Mouse (Mus musculus): Measurements from ENCODE around the gene Prss57. TPM values are rescaled to one million over a fixed set of nuclear protein-coding genes. Genes with fewer than 3 reads are reported as not detected.
A peak's percentile ranks its signal among the peaks of the same experiment; 100 is the strongest.
"Not testable (repeated sequence)": the region's sequence is repeated elsewhere in the genome, so short reads cannot be mapped to it uniquely, and the experiment has no call there.

The Prss57 gene
- polyA plus RNA-seq, 1 experiment from 2014 or later = 0.49 TPM

DNA sequence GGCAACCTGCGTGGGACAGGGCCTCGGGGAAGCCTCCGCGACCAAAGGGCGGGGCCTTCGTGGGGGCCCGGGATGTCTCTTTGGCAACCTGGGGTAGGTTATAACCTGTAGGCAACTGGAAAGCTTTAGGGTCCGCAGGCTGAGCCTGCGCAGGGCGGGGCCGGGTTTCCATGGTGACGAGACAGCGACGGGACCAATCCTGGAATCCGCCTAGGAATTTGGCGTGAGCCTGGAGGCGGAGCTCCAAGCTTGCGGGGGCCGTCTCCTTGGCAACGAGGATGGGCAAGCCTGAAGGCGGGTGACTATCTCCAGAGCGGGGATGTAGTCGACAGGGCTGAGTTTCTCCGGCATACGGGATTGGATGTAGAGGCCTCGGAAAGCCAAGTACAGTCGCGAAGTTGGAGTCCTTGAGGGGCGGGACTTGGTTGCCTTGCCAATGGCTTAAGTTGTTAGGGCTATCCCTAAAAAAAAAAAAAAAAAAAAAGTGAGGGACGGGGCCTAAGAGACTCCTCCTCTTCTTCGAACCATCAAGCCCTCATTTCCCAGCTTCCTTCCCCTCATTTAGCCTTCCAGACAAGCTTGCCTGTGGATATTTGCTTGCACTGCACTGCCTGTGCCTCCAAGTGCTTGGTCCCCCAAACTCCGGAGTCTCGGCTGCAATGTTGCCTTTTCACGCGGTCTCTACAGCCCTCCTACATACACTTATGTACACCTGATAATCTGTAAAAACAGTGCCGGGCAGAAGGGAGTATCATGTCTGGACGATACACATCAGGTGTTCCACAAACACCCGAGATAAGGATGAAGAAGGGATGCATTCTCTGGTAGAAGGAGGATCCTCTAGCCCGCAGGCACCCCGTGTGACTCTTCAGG is 23.2 kb downstream of the Prss57 start:
- ATAC-seq (replicated peaks; ENCODE audit: insufficient number of reproducible peaks, insufficient read depth, low FRiP score, low read depth) = peak; percentile 72
- 10% methylated on average over 40 of the region's 40 CpGs for WGBS
- Histone ChIP-seq H3K4me2 (peak overlapping the region; percentile 66), H3K36me3 (no peaks in the 10 kb centered on the region), H3K4me3 (peak overlapping the region; percentile 86), H3K4me1 (replicated peaks) (peaks cover 48% of the 10 kb centered on the region), H3K9ac (peak overlapping the region; percentile 39), H3K27ac (peak overlapping the region; percentile 91), H3K27me3 (no peaks in the 10 kb centered on the region), H3K9me3 (replicated peaks) (no peaks in the 10 kb centered on the region)

DNA sequence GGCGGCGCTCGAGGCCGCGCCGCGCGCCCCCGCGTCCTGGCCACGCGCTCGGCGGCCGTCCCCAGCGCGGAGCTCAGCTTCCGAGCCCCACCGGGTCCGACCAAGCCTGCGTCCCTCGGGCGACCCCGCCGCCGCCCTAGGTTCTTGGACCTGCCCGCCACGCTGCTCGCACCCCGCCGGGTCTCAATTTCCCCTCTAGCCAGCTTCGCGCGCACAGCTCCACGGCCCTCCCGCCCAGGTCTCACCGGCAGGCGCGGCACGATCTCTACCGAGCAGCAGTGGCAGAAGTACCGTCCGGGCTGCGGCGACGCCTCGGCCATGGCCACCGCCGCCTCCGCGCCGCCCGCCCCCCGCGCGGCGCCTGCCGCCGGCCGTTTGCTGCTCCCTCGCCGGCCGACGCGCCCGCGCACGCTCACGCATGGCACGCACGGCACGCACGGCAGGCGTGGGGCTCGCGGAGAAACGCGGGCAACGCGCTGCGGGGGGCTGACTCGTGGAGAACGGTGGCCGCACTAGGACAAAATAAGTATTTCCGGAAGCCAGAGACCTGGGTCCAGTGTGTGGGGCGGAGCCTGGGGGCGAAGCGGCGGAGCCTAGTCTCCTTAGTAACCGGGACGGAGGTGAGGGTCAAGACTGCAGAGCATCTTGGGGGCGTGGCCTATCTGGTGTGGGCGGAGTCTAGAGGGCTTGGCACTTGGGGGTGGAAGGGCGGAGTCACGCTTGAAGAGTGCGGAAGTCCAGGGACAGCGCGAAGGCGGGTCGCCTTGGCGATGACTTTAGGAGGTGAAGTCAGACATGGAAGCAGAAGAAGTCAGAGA is 24.0 kb downstream of the Prss57 start, which contains the start of gene Rnf126:
Rnf126 (minus strand) TSS at position 445 of the 818 bp plus-strand sequence.
- Histone ChIP-seq H3K27me3 (no peaks in the 10 kb centered on the region), H3K9ac (peak within 1 kb of the TSS; percentile 93), H3K4me1 (replicated peaks) (peaks cover 48% of the 10 kb centered on the region), H3K4me3 (peak within 1 kb of the TSS; percentile 86), H3K4me2 (peak within 1 kb of the TSS; percentile 66), H3K9me3 (replicated peaks) (no peaks in the 10 kb centered on the region), H3K27ac (peak within 1 kb of the TSS; percentile 91), H3K36me3 (peaks cover 5% of the 10 kb centered on the region)
- under 1% methylated on average over 98 of the region's 101 CpGs for WGBS
- peak; percentile 91 for ATAC-seq (replicated peaks; ENCODE audit: insufficient number of reproducible peaks, insufficient read depth, low FRiP score, low read depth)

- H3K4me2 ChIP-seq = peak overlapping the region; percentile 66
- H3K4me3 ChIP-seq = peak overlapping the region; percentile 86
- H3K36me3 ChIP-seq = peaks cover 11% of the 10 kb centered on the region
- H3K9ac ChIP-seq = peak overlapping the region; percentile 93
- WGBS = 5% methylated on average over 16 of the region's 16 CpGs
- H3K27ac ChIP-seq = peak overlapping the region; percentile 91
- ATAC-seq (replicated peaks; ENCODE audit: insufficient number of reproducible peaks, insufficient read depth, low FRiP score, low read depth) = no peak
- no peaks in the 10 kb centered on the region for H3K27me3 ChIP-seq
- H3K4me1 ChIP-seq (replicated peaks) = peaks cover 48% of the 10 kb centered on the region
- H3K9me3 ChIP-seq (replicated peaks) = no peaks in the 10 kb centered on the region
These were observed 24.7 kb downstream of the Prss57 start for GRCm38 (mm10) chr10:79766001-79766507.

- H3K27me3 ChIP-seq = no peaks in the 10 kb centered on the region
- no peaks in the 10 kb centered on the region for H3K9me3 ChIP-seq (replicated peaks)
- H3K4me1 ChIP-seq (replicated peaks) = peaks cover 48% of the 10 kb centered on the region
- peak overlapping the region; percentile 86 for H3K4me3 ChIP-seq
- peak overlapping the region; percentile 93 for H3K9ac ChIP-seq
- peaks cover 19% of the 10 kb centered on the region for H3K36me3 ChIP-seq
- H3K4me2 ChIP-seq = peak overlapping the region; percentile 66
- no peak overlapping the region for H3K27ac ChIP-seq
- ATAC-seq (replicated peaks; ENCODE audit: insufficient number of reproducible peaks, insufficient read depth, low FRiP score, low read depth) = no peak
- WGBS = 83% methylated on average over 2 of the region's 2 CpGs
These were observed 25.5 kb downstream of the Prss57 start for GRCm38 (mm10) chr10:79765228-79765745.

DNA sequence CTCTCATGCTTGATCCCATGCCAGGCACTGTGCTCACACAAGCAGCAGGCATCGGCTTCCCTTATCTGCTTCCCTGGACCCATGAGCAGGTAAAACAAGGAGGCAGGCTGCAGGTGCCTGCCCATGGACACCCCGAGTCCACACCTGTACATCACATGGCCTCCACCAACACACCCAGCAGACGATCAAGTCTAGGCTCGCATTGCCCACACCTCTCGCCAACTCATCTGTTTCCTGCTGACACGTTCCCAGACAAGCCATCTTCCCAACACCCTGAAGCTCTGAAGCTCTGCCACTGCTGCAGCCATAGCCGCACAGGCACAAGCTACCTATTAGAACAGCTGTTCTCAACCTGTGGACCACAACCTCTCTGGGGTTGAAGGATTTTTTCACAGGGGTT is 26.5 kb downstream of the Prss57 start:
- peaks cover 48% of the 10 kb centered on the region for H3K4me1 ChIP-seq (replicated peaks)
- H3K4me3 ChIP-seq = no peak overlapping the region
- WGBS = 51% methylated on average over 7 of the region's 7 CpGs
- no peak overlapping the region for H3K27ac ChIP-seq
- ATAC-seq (replicated peaks; ENCODE audit: insufficient number of reproducible peaks, insufficient read depth, low FRiP score, low read depth) = no peak
- H3K9me3 ChIP-seq (replicated peaks) = no peaks in the 10 kb centered on the region
- H3K36me3 ChIP-seq = peaks cover 27% of the 10 kb centered on the region
- H3K9ac ChIP-seq = no peak overlapping the region
- no peaks in the 10 kb centered on the region for H3K27me3 ChIP-seq
- H3K4me2 ChIP-seq = no peak overlapping the region

DNA sequence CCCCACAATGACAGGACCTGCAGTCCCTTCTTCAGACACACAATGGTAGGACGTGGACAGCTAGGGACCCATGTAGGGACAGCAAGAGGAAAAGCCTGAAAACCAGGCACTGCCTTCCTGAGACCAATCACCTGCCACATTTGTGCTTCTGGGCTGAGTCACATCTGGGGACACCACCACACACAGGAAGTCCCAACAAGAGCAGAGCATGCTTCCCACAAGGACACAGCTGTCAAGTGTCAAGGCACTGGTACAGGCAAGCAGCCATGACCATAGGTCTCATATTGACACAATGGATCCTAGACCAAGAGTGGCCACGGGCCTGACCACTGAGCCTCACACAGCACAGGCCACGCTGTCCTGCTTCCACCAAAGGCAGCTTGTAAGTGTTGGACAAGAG is 27.9 kb downstream of the Prss57 start:
- H3K9ac ChIP-seq = 0 out of 2 replicates have a peak overlapping the region, but pooled peaks have one; percentile 28
- H3K4me3 ChIP-seq = no peak overlapping the region
- no peak overlapping the region for H3K27ac ChIP-seq
- no peak for ATAC-seq (replicated peaks; ENCODE audit: insufficient number of reproducible peaks, insufficient read depth, low FRiP score, low read depth)
- no peaks in the 10 kb centered on the region for H3K9me3 ChIP-seq (replicated peaks)
- WGBS = 83% methylated on average over 3 of the region's 3 CpGs
- H3K27me3 ChIP-seq = no peaks in the 10 kb centered on the region
- peaks cover 40% of the 10 kb centered on the region for H3K4me1 ChIP-seq (replicated peaks)
- peaks cover 41% of the 10 kb centered on the region for H3K36me3 ChIP-seq
- no peak overlapping the region for H3K4me2 ChIP-seq

DNA sequence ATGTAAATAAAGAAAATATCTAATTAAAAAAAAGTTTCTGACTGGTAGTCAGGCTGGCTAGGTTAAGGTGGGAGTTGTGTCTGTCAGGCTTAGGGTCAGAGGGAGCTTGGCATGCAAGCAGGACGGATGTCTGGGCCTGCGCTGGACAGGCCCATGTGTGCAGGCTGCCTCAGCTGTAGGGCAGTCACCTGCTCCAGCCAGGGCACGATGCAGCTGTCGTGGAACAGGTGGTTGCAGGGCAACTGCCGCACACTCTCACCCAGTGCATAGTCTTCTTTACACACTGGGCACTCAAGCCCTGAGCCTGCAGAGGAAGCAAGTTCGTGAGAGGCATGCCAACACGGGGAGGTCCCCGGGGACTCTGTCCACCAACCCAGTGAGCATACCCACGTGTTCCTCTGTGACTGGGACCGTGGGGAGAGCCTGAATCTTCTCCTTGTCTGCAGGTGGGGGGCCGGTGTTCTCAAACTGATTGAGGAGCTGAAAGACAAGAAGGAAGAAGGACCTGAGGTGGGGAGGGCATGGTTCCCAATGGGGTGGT is 30.1 kb downstream of the Prss57 start:
- H3K9me3 ChIP-seq (replicated peaks) = no peaks in the 10 kb centered on the region
- peaks cover 30% of the 10 kb centered on the region for H3K4me1 ChIP-seq (replicated peaks)
- whole genome bisulfite sequencing = 87% methylated on average over 11 of the region's 11 CpGs
- H3K4me3 ChIP-seq = no peak overlapping the region
- no peak for ATAC-seq (replicated peaks; ENCODE audit: insufficient number of reproducible peaks, insufficient read depth, low FRiP score, low read depth)
- no peaks in the 10 kb centered on the region for H3K27me3 ChIP-seq
- H3K9ac ChIP-seq = no peak overlapping the region
- no peak overlapping the region for H3K4me2 ChIP-seq
- peaks cover 44% of the 10 kb centered on the region for H3K36me3 ChIP-seq
- no peak overlapping the region for H3K27ac ChIP-seq

GRCm38 (mm10) chr10:79759675-79760074 is 31.1 kb downstream of the Prss57 start:
- not testable (repeated sequence) for H3K9me3 ChIP-seq (replicated peaks); H3K4me2 ChIP-seq; H3K27me3 ChIP-seq; ATAC-seq (replicated peaks; ENCODE audit: insufficient number of reproducible peaks, insufficient read depth, low FRiP score, low read depth); H3K9ac ChIP-seq; H3K4me3 ChIP-seq; H3K27ac ChIP-seq
- H3K4me1 ChIP-seq (replicated peaks) = peaks cover 27% of the 10 kb centered on the region
- peaks cover 44% of the 10 kb centered on the region for H3K36me3 ChIP-seq
- WGBS = 91% methylated on average over 1 of the region's 1 CpGs

DNA sequence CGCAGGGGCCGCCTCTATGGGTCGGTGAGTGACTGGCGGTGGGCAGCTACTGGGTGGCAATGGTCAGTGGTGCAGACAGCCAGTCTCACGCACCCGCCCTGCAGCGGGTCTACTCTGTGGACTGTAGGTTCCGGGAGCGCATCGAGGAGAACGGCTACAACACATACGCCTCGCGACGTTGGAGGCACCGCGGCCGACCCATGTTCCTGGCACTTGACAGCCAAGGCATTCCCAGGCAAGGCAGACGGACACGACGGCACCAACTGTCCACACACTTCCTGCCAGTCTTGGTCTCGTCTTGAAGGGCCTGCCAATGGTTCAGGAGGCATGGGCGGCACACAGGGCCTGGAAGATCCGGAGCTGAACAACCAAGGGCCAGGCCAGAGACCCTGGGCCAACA is 34.1 kb downstream of the Prss57 start:
- Histone ChIP-seq H3K4me2 (no peak overlapping the region), H3K9ac (no peak overlapping the region), H3K9me3 (replicated peaks) (no peaks in the 10 kb centered on the region), H3K27me3 (no peaks in the 10 kb centered on the region), H3K4me3 (no peak overlapping the region), H3K36me3 (peaks cover 39% of the 10 kb centered on the region), H3K4me1 (replicated peaks) (peaks cover 8% of the 10 kb centered on the region), H3K27ac (no peak overlapping the region)
- WGBS = 86% methylated on average over 24 of the region's 24 CpGs
- ATAC-seq (replicated peaks; ENCODE audit: insufficient number of reproducible peaks, insufficient read depth, low FRiP score, low read depth) = no peak

- H3K4me3 ChIP-seq = no peak overlapping the region
These were observed 34.9 kb downstream of the Prss57 start for GRCm38 (mm10) chr10:79755854-79756253.

More at GRCm38 (mm10) chr10:79755854-79756253, 34.9 kb downstream of the Prss57 start:
- 88% methylated on average over 3 of the region's 3 CpGs for whole genome bisulfite sequencing
- no peak overlapping the region for H3K27ac ChIP-seq
- no peak for ATAC-seq (replicated peaks; ENCODE audit: insufficient number of reproducible peaks, insufficient read depth, low FRiP score, low read depth)
- peaks cover 8% of the 10 kb centered on the region for H3K4me1 ChIP-seq (replicated peaks)
- no peaks in the 10 kb centered on the region for H3K27me3 ChIP-seq
- H3K9ac ChIP-seq = no peak overlapping the region
- H3K4me2 ChIP-seq = no peak overlapping the region
- H3K36me3 ChIP-seq = peaks cover 31% of the 10 kb centered on the region
- H3K9me3 ChIP-seq (replicated peaks) = no peaks in the 10 kb centered on the region

All from heart, embryonic 15.5 days (tissue).